Mouse (Mus musculus) cerebellum, postnatal 14 days (tissue): ENCODE results near the gene Fes.

Experiments
- DNase-seq, 2 experiments: peaks; one replicate each; pipeline ENCODE4 v3.0.0; 2021; ENCODE audit warnings: mixed read lengths in 2 of 2

Fes gene

DNA sequence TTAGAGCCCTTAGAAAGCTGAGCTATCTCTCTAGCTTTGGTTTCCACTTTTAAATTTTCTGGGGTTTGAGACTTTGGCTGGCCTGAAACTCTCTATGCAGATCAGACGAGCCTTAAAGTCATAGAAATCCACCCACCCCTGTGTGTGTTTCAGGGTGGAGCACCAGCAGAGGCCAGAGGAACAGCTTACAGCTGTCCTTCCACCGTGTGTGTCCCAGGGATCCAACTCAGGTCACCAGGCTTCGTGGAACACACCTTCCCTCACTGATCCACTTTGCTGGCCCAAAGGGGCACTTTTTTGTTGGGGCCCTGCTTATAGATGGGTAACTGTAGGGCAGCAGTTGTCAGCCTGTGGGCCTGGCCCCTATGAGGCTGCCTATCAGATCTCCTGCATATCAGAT is 13.5 kb downstream of the Fes start:
- DNase-seq, result no peak

DNA sequence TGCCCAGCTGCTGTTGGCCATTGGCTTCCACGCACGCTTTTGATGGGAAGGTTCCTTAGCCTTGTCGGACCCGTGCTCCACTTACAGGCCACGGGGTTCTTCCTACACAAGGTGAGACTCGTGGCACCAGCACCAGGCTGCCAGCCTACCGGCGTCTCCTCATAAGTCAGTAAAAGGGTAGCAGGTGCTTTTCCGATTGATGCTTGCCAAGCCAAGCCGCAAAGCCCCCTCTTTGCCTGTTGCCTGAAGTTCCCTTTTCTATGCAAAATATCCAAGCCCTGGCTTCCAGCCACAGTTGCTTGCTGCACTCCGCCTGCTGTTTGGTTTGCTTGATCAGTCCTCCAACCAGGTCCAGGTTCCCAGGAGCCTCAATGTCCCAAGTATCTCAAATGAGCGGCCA is 13.9 kb downstream of the Fes start:
- DNase-seq, result no peak

- no peak for DNase-seq
Measured at GRCm38 (mm10) chr7:80373352-80373751, 14.4 kb downstream of the Fes start.

- DNase-seq, result no peak
Measured at GRCm38 (mm10) chr7:80372667-80373066, 15.1 kb downstream of the Fes start.

DNA sequence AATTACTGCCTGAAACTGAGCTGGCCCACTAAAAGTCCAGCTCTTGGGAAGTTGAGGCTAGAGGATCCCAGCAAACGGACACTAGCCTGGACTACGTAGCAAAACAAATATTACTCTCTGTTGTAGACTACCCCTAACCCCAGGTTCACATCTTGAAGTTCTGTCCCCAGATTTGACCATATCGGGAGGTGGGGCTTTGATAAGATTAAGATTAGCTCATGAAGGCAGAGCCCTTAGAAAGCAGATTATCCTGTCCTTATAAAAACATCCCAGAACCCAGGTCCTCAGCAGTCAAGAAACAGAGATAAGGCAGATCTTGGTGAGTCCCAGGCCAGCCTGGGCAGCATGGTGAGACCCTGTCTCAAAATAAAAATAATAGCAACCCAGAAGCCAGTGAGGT is 15.6 kb downstream of the Fes start:
- no peak for DNase-seq

DNA sequence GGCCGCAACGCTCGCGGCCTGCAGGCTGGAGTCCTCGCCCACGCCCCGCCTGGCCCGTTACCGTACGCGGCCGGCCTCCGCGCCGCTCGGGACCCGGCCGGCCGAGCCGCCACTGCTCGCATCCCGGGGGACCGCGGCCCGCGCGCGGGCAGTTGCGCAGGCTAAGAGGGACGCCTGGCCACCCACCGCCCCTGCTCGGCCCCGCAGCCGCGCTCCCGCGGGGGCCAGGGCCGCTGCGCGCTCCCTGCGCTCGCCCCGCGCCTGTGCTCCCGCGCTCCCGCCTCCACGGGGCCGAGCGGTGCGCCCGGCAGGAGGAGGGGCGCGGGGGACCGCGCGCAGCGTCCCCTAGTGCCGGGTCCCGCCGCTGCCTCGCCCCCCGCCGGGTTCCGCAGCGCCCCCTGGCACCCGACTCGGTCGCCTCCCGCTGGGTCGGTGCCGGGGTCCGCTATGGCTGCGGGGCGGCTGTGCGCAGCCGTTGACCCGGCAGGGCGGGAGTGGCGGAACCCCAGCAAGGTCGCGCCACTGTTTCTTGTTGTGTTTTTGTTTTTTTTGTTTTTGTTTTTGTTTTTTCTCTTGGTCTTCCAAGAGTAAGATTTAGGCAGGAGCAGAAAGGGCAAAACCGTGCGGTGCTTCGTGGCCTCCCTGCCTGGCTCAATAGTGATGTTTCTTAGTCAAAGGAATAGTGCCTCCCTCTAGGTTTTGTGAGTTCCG is 16.6 kb downstream of the Fes start, which contains the start of gene Man2a2:
Gene Man2a2, minus strand, starts transcription at position 335 of the 711 bp plus-strand sequence.
- peak; percentile 77 to 82 for DNase-seq

DNA sequence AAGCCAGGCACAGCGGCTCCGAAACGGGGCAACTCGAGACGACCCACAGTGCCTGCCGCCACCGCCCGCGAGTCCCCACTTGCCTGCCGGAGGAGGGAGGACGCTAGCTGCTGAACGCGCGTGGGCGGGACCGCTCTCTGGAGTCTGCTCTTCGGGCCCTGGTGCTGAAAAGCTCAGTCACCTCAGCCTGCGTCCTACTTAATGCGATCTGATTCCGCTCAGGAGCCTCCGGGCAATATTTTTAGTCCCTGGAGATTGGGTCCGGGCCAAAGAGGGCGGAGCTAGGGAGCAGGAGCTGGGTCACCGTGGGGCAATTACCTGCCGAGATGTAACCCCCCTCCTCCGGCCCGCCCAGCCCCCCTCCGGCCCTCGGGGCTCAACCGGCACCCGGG is 17.1 kb downstream of the Fes start:
- peak; percentile 90 to 92 for DNase-seq

- no peak for DNase-seq
Measured at GRCm38 (mm10) chr7:80369967-80370431, 17.7 kb downstream of the Fes start.

- peak; percentile 55 to 56 for DNase-seq
Measured at GRCm38 (mm10) chr7:80369461-80369860, 18.3 kb downstream of the Fes start.

DNA sequence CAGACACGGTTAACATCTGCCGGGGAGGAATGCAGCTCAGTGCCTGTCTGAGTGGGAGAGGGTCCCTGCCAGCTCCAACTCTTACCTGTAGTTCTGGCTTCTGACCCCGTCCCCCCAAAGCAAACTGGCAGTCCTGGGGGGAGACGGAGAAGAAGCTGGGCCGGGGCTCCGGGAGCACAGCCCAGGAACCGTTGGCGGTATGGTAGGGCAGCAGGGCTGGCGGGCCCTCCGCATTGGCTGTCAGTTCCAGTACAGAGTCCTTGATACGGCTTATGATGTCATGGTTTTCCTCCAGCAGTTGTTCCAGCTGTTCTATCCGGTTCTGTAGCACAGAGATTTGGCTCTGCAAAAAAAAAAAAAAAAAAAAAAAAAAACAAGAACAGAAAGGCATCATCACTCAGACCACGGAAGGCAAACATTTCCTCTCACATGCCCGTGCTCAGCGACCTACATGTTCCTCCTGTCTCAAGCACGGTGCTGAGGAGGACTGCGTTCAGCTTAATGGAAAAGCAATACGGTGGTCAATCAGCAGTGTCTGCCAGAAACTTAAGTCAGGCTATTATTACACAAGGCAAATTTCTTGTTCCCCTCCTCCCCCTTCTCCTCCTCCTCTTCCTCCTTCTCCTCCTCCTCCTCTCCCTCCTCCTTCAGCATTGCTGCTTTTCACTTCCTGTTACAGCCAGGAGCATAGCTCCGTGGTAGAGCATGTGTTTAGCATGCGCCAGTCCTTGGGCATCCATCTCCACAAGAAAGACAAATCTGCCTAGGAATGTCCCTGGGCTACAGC is 18.9 kb downstream of the Fes start:
- DNase-seq, result no peak

GRCm38 (mm10) chr7:80368009-80368408 is 19.7 kb downstream of the Fes start:
- DNase-seq, result no peak

- no peak for DNase-seq
Measured at GRCm38 (mm10) chr7:80367232-80367631, 20.5 kb downstream of the Fes start.

DNA sequence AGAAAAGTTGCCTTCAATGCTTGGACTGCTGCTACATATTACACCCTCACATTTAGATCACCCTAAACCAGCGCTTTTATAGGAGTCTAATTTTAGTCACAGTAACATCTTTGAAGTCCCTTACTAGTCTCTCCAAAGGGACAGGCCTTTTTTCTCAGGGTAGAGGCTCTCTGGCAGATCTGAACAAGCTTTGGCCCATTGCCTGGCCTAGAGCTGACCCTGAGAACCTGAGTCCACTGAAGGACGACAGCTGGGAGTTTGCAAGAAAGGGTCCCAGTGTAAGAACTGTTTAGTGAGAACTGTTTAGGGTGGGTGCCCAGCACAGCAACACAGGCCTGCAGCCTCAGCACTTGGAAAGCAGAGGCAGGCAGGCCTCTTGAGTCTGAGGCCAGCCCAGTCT is 22.0 kb downstream of the Fes start:
- no peak for DNase-seq

DNA sequence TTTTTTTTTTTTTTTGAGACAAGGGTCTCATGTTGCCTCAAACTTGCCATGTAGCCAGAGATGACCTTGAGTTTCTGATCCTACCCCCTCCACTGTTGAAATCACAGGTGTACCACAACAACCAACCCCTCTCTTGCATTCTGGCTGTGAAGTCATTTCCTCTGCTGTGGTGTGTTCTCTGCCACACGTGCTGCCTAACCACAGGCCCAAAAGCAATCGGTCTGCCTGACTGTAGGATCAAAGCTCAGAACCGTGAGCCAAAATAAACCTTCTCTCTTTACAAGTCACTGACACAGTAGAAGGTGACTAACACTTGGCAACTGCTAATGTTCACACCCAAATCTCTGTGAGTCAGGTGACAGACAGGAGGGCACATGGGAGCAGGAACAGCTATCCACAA is 27.3 kb downstream of the Fes start:
- DNase-seq, result no peak

GRCm38 (mm10) chr7:80358039-80358438 is 29.7 kb downstream of the Fes start:
- DNase-seq, result no peak

GRCm38 (mm10) chr7:80357156-80357555 is 30.6 kb downstream of the Fes start:
- DNase-seq, result no peak

- peak in 1 of 2 experiments; percentile 47 for DNase-seq
Measured at GRCm38 (mm10) chr7:80356351-80356750, 31.4 kb downstream of the Fes start.

DNA sequence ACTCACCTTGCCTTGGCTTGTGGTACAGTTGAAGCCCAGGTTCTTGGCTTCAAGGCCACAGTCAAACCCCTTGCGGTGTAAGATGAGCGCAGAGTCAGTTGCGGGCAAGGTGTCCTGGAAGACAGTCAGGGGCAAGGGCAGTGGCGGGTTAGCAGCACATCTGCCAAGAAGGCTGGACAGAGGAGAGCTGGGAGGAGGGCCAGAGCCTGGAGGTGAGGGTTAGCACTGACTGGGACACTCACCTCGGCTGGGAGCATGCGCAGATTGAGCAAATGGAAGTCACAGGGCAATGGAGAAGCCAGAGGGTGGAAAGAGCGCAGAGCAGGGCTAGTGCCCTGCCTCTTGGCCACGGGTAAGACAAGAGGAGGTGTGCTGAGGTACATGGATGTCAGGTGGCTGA is 34.8 kb downstream of the Fes start:
- DNase-seq, result no peak

DNA sequence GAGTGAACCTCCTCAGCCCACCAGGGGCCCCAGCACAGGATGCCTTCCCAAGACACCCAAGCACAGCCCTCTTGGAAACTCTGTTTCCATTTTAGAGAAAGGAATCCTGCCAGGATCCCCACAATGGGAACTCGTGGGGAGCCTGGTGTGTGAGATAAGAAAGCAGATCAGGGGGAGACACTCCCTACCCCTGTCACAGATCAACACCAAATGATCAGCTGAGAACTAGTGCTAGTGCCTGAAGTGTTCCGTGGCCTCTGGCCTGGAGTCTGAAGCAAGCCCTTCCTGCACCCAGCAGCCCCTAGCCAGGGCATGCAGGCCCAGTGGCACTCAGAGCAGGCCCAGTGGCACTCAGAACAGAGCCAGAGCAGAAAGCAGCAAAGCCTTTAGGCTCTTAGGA is 36.9 kb downstream of the Fes start:
- DNase-seq, result no peak

GRCm38 (mm10) chr7:80347670-80348586 is 39.8 kb downstream of the Fes start:
- DNase-seq, result no peak

- DNase-seq, result no peak
Measured at GRCm38 (mm10) chr7:80346830-80347229, 40.9 kb downstream of the Fes start.

GRCm38 (mm10) chr7:80346173-80346572 is 41.6 kb downstream of the Fes start:
- DNase-seq, result no peak
